Mouse (Mus musculus) C2C12 (cell line): ENCODE data around the gene Clstn1.

Source experiments
- CTCF ChIP-seq: IDR thresholded peaks from one replicate; pipeline ENCODE4 v1.5.1; 2011; ENCODE audit not compliant: control insufficient read depth, insufficient read depth, insufficient read length
- FOSL1 ChIP-seq: IDR thresholded peaks from one replicate; pipeline ENCODE4 v1.8.0; 2011; ENCODE audit warnings: mild to moderate bottlenecking, low read length; ENCODE audit not compliant: poor library complexity, insufficient read depth, severe bottlenecking
- MAX ChIP-seq: IDR thresholded peaks from one replicate; pipeline ENCODE4 v1.6.1; 2011; ENCODE audit warnings: mild to moderate bottlenecking, control low read depth
- MYOD1 ChIP-seq: IDR thresholded peaks from one replicate; pipeline ENCODE4 v1.6.1; 2011; ENCODE audit warnings: low read depth; ENCODE audit not compliant: control insufficient read depth, insufficient read length
- MYOG ChIP-seq: IDR thresholded peaks from one replicate; pipeline ENCODE4 v1.6.1; 2011; ENCODE audit not compliant: control insufficient read depth, insufficient read length; ENCODE audit errors: extremely low read depth
- USF1 ChIP-seq: IDR thresholded peaks from one replicate; pipeline ENCODE4 v1.6.1; 2011; ENCODE audit warnings: low read depth, mild to moderate bottlenecking, control low read depth, moderate library complexity

DNA sequence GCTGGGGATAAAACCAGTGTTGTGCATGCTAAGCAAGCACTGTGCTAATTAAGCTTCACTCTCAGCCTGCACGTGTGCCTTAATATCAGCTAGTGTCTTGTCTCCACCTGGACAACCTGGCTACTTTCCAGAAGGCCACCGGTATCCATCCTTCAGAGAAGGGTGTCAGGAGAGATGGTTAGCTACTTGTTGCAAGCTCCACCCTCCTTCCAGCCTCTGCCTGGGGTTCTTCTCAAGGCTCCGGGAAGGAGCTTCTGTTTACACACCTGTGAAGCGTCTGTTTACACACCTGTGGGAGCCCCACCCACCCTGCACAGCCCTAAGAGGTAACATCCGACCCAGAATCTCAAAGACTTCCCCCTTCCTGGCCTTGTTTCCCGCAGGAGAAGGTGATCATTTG is 17.6 kb upstream of the Clstn1 start:
- TF ChIP-seq MYOD1, result no peak
- TF ChIP-seq USF1, result no peak
- no peak for TF ChIP-seq CTCF
- no peak for TF ChIP-seq MAX
- no peak for TF ChIP-seq MYOG
- no peak for TF ChIP-seq FOSL1
